Mouse (Mus musculus): ENCODE measurements at regions not wholly inside any gene's neighbourhood (a gene's known extent, or its start where the extent isn't known, plus 50 kb on each side); places are given as distances from the start of the nearest gene placed in this dataset.

DNA sequence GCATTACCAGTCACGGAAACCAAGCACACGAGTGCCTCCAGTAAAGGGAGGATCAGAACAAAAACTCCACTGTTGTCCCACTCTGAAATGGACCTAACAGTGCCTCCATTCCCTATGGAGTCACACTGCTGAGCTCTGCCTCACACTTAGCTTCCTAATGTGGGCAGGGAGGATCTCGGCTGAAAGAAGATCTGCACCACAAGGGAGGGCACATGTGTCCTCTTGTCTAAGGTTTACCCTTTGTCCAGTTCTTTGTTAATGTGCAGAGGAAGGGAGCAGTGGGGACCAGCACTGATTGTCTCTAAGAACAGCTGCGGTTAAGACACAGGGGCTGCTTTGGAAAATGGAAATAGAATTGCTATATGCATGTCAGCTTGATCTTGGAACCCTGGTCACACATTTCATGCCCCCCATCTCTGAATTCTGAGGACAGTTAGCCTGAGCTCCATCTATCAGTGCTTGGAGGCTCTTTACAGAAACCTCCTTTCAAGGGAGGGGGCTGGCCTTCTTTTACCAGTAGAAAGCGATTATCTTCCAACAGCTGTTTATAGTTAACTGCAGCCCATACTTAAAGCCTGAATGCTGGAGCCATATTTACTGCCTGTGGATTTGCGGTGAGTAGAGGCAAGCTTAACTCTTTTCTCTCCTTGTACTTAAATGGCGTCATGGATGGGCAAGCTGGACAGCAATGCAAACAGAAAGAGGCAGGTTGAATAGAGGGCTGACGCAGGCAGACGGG is 485.5 kb upstream of the Cdh11 start:
- no peak for DNase-seq (ENCODE audit: low spot score in 2 of 2)

GRCm38 (mm10) chr8:103272305-103273079 is 487.1 kb upstream of the Cdh11 start:
- DNase-seq (ENCODE audit: low spot score in 2 of 2) = no peak

GRCm38 (mm10) chr8:103273476-103273875 is 488.0 kb upstream of the Cdh11 start:
- DNase-seq (ENCODE audit: low spot score in 2 of 2) = no peak

DNA sequence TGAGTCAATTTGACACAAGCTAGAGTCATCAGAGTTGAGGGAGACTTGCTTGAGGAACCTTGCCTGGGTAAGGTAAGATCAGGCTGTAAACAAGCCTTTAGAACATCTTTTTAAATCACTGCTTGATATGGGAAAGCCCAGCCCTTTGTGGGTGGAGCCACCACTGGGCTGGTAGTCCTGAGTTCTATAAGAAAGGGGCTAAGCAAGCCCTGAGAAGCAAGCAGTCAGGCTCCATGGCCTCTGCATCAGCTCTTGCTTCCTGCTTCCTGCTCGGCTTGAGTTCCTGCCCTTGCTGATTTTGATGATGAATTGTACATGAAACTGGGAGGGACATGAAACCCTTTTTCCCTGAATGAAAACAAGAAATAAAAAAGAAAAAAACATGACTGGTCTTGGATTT is 496.4 kb upstream of the Cdh11 start:
- no peak for DNase-seq (ENCODE audit: low spot score in 2 of 2)

DNA sequence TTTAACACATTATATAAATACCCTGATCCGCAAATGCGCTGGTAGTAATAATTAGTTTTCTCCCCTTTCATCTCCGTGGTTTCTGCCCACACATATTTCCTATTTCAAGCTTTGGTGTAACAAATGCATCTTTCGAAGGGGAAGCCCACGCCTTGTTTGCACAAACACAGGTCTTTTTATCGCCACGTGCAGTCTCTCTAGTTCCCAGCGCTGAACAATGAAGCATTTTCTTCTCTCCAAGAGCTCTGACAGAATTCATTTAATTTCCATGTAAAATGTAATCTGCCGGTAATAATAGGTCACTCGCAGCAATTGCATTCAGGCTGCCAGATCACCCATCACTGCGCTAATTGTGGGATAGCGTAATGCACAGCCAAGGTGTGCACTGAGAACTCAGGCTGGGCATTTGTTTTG is 503.1 kb upstream of the Cdh11 start:
- no peak for DNase-seq (ENCODE audit: low spot score in 2 of 2)

GRCm38 (mm10) chr8:103292896-103293295 is 507.5 kb upstream of the Cdh11 start:
- DNase-seq (ENCODE audit: low spot score in 2 of 2) = no peak

DNA sequence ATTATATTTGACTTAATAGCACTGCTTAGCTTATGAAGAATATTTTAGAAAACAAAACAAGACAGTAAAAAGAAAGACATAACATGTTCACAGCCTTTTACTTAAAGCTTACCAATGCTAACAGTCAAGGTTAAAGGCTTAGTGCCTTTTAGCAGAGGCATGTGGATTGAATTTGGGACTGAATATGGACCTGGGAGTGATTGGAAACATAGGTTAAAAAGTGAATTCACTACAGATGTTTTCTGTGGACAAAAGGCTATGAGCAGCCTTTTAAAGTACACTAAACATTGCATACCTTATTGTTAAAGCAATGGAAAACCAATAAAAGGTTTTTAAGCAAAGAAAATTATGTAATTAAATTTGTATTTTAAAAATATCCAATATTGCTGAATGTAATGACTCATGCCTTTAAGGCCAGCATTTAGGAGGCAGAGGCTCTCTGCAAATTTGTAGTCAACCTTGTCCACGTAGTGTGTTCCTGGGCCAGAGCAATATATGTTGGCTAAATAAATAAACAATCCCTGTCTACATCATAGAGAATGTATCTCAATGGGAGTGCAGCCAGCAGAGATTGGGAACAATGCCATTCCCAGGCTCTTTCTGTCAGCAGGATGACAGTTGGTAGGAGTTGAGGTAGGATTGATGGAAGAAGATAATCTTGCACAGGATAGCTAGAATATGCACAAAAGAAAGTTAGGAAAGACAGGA is 521.2 kb upstream of the Cdh11 start:
- no peak for DNase-seq (ENCODE audit: low spot score in 2 of 2)

- DNase-seq (ENCODE audit: low spot score in 2 of 2) = no peak
Measured at GRCm38 (mm10) chr8:103313576-103313975, 528.1 kb upstream of the Cdh11 start.

GRCm38 (mm10) chr8:103314279-103315022 is 529.0 kb upstream of the Cdh11 start:
- no peak for DNase-seq (ENCODE audit: low spot score in 2 of 2)

GRCm38 (mm10) chr8:103315742-103316141 is 530.3 kb upstream of the Cdh11 start:
- no peak for DNase-seq (ENCODE audit: low spot score in 2 of 2)

- DNase-seq (ENCODE audit: low spot score in 2 of 2) = peak in 1 of 2 experiments; percentile 3
Measured at GRCm38 (mm10) chr8:103316691-103317091, 531.2 kb upstream of the Cdh11 start.

DNA sequence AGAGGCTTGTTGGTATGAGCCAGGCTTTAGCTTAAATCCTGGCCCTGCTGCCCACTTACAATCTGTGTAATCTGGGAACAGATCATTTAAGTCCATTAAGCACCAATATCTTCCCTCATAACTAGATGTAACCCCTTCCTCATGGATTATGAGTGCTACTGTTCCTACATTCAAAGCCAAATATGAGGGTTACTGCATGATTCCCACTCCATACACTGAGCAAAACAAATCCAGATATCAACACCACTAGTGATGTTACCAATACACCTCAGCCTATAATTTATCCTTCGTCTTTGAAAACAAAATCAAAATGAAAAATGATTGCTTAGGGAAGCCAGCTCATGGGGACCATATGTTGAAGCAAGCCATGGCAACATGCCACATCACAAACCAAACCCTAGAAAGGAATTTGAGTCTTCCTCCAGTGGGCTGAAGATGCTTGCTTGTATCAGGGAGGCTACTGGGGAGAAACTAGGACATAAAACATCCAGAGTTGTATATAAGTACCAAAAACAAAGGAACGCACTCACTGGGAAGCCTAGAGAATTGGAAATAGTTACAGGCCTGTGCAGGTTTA is 531.8 kb upstream of the Cdh11 start:
- DNase-seq (ENCODE audit: low spot score in 2 of 2) = no peak

DNA sequence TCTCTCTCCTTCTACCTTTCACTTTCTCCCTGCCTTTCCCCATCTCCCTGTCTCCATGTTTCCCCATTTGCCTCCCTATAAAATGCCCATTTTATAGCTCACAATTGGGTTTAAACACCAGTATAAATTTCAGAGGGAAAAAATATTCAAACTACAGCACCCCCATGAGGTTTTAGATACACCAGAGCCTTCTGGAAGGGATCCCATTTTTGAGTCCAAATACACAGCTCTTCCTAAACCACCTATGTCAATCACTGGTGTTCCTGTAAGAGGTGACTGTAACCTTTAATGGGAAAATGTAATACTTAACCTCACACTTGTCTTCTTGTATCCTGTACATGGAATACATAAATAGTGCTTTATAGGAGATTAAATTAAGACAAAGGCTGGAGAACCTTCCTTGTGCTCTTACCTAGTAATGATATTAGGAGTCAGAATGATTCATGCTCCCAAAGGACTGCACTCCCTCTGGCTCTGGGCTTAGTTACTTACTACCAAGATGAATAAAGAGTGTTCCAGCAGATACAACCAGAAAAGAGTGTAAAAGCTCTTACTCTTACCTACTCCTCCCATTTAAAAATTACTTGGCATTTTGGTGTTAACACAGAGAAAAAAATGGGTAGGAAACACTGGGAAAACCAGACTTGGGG is 538.7 kb upstream of the Cdh11 start:
- no peak for DNase-seq (ENCODE audit: low spot score in 2 of 2)

DNA sequence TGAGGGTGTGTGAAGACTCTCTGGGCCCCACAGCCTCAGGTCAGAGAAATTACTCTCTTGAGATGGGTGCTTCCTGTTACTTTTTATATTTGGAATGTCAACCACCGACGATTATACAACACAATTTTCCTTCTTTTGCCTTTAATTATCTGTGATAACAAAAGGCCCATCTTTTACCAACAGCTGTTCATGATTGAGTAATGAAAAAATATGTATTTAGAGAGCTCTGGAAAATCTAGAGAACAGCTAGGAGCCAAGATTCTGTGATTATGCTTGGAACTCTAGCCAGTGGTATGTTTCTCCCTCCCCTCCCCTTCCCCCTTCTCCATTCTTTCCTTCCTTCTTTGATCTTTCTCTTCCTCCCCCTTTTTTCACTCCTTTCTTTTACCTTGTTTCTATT is 546.0 kb upstream of the Cdh11 start:
- DNase-seq (ENCODE audit: low spot score in 2 of 2) = no peak

GRCm38 (mm10) chr8:103337314-103337713 is 551.9 kb upstream of the Cdh11 start:
- no peak for DNase-seq (ENCODE audit: low spot score in 2 of 2)

DNA sequence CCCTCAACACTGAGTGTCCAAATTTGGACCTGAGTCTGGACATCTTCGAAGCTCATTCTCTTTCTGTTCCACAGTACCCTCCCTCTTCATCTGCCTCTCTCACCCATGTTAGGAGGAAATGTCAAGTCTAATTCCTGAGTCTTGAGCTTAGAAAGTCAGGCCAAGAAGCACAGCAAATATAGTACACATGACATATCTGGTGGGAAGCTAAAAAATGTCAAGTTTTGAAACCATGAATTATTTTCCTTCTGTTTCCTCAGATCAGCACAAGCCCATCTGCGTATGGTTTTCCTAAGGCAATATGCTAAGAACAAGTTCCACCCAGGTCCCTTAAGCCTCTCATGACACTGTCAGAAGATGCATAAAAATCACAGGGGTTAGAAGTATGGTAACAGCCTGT is 553.6 kb upstream of the Cdh11 start:
- no peak for DNase-seq (ENCODE audit: low spot score in 2 of 2)

DNA sequence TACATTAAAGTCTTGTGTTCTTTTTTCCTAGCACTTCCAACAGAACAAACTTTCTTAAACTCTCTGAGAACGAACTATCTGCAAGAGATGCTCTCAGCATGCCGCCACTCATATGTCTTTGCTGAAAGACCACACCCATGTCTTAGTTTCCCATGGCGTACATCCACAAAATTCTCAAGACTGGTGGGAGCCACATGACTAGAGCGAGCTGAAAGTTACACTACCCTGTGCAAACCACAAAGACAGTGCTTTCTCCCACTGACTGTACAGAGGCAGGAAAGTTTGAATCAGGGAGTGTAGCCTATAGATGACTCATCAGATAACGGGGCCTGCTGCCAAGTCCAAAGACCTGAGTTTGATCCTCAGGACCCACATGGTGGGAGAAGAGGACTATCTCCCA is 554.5 kb upstream of the Cdh11 start:
- no peak for DNase-seq (ENCODE audit: low spot score in 2 of 2)

GRCm38 (mm10) chr8:103343891-103344290 is 558.4 kb upstream of the Cdh11 start:
- no peak for DNase-seq (ENCODE audit: low spot score in 2 of 2)

DNA sequence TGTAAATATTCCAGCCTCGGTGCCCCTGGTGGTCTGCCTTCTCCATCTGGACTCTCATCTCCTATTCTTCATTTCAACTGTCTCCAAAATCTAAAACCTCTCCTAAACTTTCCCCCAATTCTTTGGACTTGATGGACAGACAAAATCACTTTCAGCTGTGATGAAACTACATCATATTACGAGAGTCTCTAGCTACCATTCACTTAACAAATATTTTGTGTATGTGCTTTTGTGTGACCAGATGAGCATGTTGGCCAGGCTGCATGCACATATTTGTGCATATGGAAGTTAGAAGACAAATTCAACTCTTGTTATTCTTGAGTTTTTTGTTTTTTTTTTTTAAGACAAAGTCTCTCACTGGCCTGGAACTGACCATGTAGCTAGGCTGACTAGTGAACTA is 559.4 kb upstream of the Cdh11 start:
- DNase-seq (ENCODE audit: low spot score in 2 of 2) = no peak

DNA sequence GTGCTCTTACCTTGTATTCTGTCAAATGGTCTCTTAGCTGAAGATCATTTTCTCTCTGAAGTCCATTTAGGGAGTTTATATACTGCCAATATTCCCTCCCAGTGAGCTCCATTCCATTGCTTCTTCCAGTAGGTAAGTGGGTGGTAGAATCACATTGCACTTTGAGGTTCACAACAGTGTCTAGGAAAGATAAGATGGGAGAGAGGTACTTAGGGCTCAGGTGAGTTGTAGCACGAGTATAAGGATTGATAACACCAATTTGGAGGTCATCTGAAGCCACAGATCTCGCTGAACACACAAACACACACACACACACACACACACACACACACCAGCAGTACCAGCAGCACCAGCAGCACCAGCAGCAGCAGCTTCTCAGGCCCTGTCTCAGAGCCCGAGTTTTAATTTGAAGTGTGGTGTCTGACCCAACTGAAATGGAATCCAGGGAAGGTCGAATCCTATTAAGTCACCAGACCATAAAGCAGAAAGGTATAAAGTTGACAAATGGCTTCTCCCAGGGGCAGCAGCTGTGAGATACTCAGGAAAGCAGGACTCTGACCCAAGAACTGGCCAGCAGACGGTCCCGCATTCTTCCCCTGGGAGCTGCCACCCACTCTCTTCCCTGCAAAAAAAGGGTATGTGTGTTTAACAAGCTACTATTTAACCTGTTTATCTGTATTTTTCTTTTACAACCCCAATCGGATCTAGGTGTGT is 561.9 kb upstream of the Cdh11 start:
- no peak for DNase-seq (ENCODE audit: low spot score in 2 of 2)

All from urinary bladder, adult 18-20 months (tissue).